Mouse (Mus musculus) lung, adult 2 months (tissue): ENCODE data around the gene Aebp2.

ENCODE experiments used
- CTCF ChIP-seq: fragments of 200-500 bp; IDR thresholded peaks from 2 replicates; pipeline ENCODE4 v1.5.1; 2011; ENCODE audit warnings: mild to moderate bottlenecking, low read length, control low read depth; ENCODE audit not compliant: insufficient read depth
- POLR2A ChIP-seq: fragments of 200-500 bp; IDR thresholded peaks from 2 replicates; pipeline ENCODE4 v1.6.1; 2011; ENCODE audit warnings: low read depth, mild to moderate bottlenecking, control low read depth, low read length, borderline replicate concordance; ENCODE audit errors: extremely low read depth

- TF ChIP-seq CTCF (no peak), POLR2A (no peak)
Measured at GRCm38 (mm10) chr6:140642010-140642409, 19.5 kb downstream of the Aebp2 start.
